Mouse (Mus musculus) MEL (cell line): ENCODE measurements at regions not wholly inside any gene's neighbourhood (a gene's known extent, or its start where the extent isn't known, plus 50 kb on each side); places are given as distances from the start of the nearest gene placed in this dataset.

Source experiments
- CTCF ChIP-seq, 3 experiments: IDR thresholded peaks in 2 of 3; conservative IDR thresholded peaks in 1 of 3; 2 replicates each; pipeline ENCODE4 v1.5.1; 2011 to 2012; ENCODE audit warnings: low read length in 3 of 3, low read depth in 2 of 3, mild to moderate bottlenecking in 2 of 3, improper control_type of control experiment in 1 of 3, inconsistent platforms in 1 of 3, mixed read lengths in 1 of 3, moderate library complexity in 1 of 3; ENCODE audit not compliant: control insufficient read depth in 1 of 3, insufficient read depth in 1 of 3, poor library complexity in 1 of 3, severe bottlenecking in 1 of 3
- MYB ChIP-seq: IDR thresholded peaks from 2 replicates; pipeline ENCODE4 v1.6.1; 2011; ENCODE audit warnings: mild to moderate bottlenecking, low read depth, low read length, improper control_type of control experiment
- POLR2A ChIP-seq, 2 experiments: IDR thresholded peaks; 2 replicates each; pipeline ENCODE4 v1.6.1; 2011 to 2012; ENCODE audit warnings: low read length in 2 of 2, mild to moderate bottlenecking in 2 of 2, control low read depth in 1 of 2, improper control_type of control experiment in 1 of 2, low read depth in 1 of 2, moderate library complexity in 1 of 2; ENCODE audit not compliant: control insufficient read depth in 1 of 2, insufficient read depth in 1 of 2, poor library complexity in 1 of 2

DNA sequence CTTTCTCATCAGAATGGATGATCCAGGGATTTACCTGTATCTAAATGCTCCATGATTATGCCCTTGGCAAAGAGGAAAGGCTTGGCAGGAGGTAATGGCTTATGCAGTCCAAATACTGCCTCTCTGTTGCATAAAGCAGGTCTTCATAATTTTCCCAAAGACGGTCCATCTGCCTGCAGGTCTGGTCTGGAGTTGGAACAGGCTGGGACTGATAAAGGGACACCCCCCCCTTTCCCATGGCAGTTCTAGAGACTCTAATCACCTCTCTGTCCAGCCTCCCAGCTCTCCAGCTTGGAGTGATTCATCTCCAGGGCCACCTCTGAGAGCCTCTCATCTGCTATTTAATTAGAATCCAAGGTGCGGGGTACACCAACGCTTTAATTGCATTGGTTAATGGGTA is 65.9 kb upstream of the Glce start:
- TF ChIP-seq CTCF (IDR thresholded peaks at IDR 0.05 in 2 of 3, conservative IDR thresholded peaks at IDR 0.05 in 1 of 3; ENCODE audit: control insufficient read depth in 1 of 3, insufficient read depth in 1 of 3, low read depth in 2 of 3, low read length in 3 of 3, poor library complexity in 1 of 3, severe bottlenecking in 1 of 3) (no peak), MYB (no peak), POLR2A (IDR thresholded peaks at IDR 0.05; ENCODE audit: control insufficient read depth in 1 of 2, insufficient read depth in 1 of 2, low read depth in 1 of 2, low read length in 2 of 2, poor library complexity in 1 of 2) (no peak)
